Comparison of ENCODE assay signal across 11 mouse cellular contexts in genomic region chr9:68116221-68116741, GRCm38 (mm10).
DNase-seq lines count a peak whose midpoint lies in the region; ATAC-seq and TF ChIP-seq lines count a peak whose summit lies in the region.
"Had no signal": no experiment of that assay in that cellular context is flagged by ENCODE, and none has a peak within 500 bp of the region (broad histone marks: within the 10 kb centered on the region; RNA-seq: fewer than 3 reads in every experiment).

No protein-coding gene starts in this region.

- H3K4me2 ChIP-seq in kidney, postnatal 0 days (ENCODE audit: low read length) = no peak overlapping the region
- H3K4me2 ChIP-seq: limb, embryonic 15.5 days had no signal

- no peaks in the 10 kb centered on the region for H3K36me3 ChIP-seq in kidney, postnatal 0 days (ENCODE audit: insufficient read depth, low read length)
- H3K36me3 ChIP-seq: forebrain, embryonic 10.5 days; limb, embryonic 15.5 days had no signal

- DNase-seq in gastrocnemius, adult 2 months = no peak
- no peak for DNase-seq in gastrocnemius, adult 8-10 months (ENCODE audit: low spot score in 2 of 2)
- DNase-seq in right cerebral cortex, adult 18-20 months = peak; percentile 12
- DNase-seq in right cerebral cortex, postnatal 4 days = no peak
- DNase-seq in kidney, postnatal 0 days (ENCODE audit: low spot score) = peak; percentile 80
- no peak for DNase-seq in adrenal gland, postnatal 10 days
- no peak for DNase-seq in retina, embryonic 14.5 days (ENCODE audit: low spot score)
- no peak for DNase-seq in thymus, adult 18-20 months

- TF ChIP-seq CTCF in gastrocnemius, adult 2 months (IDR thresholded peaks at IDR 0.05) = no peak
- TF ChIP-seq CTCF in kidney, postnatal 0 days (IDR thresholded peaks at IDR 0.05; ENCODE audit: low read depth) = no peak

- H3K9me3 ChIP-seq in kidney, postnatal 0 days (replicated peaks; ENCODE audit: low read length) = no peaks in the 10 kb centered on the region
- H3K9me3 ChIP-seq: forebrain, embryonic 10.5 days; limb, embryonic 15.5 days had no signal

- H3K4me1 ChIP-seq in kidney, postnatal 0 days (replicated peaks; ENCODE audit: insufficient read depth, low read length) = no peaks in the 10 kb centered on the region
- H3K4me1 ChIP-seq: forebrain, embryonic 10.5 days had no signal

- no peak overlapping the region for H3K9ac ChIP-seq in kidney, postnatal 0 days (ENCODE audit: low read depth, low read length)
- H3K9ac ChIP-seq: limb, embryonic 15.5 days had no signal

- H3K27ac ChIP-seq in gastrocnemius, adult 2 months = peak overlapping the region; percentile 35
- H3K27ac ChIP-seq in kidney, postnatal 0 days = no peak overlapping the region
- H3K27ac ChIP-seq: forebrain, embryonic 10.5 days; limb, embryonic 15.5 days; macrophage had no signal

- WGBS in kidney, postnatal 0 days = 60% methylated on average over 10 of the region's 10 CpGs

- ATAC-seq in kidney, postnatal 0 days (replicated peaks; ENCODE audit: low FRiP score, low read depth) = no peak

- no peak overlapping the region for H3K4me3 ChIP-seq in gastrocnemius, adult 2 months
- no peak overlapping the region for H3K4me3 ChIP-seq in kidney, postnatal 0 days (replicated peaks; ENCODE audit: low read depth, low read length)
- H3K4me3 ChIP-seq: forebrain, embryonic 10.5 days; limb, embryonic 15.5 days had no signal

- H3K27me3 ChIP-seq in kidney, postnatal 0 days (ENCODE audit: insufficient read depth, low read length) = no peaks in the 10 kb centered on the region
- H3K27me3 ChIP-seq: limb, embryonic 15.5 days had no signal

- intact Hi-C loops in gastrocnemius, adult 2 months (cut with DNase I) = no loop called here

Comparison
In these comparisons a context has a peak if more than half of its experiments do, and no peak if none do; other contexts are left out.
1. DNase-seq: peak in right cerebral cortex, adult 18-20 months (single experiment) and kidney, postnatal 0 days (single experiment); none in gastrocnemius, adult 2 months (single experiment), gastrocnemius, adult 8-10 months (0 of 2), right cerebral cortex, postnatal 4 days (single experiment), adrenal gland, postnatal 10 days (single experiment), retina, embryonic 14.5 days (single experiment) and thymus, adult 18-20 months (0 of 2).